Mouse (Mus musculus): ENCODE measurements around the gene Emp3. TPM values are rescaled to one million over a fixed set of nuclear protein-coding genes. Genes with fewer than 3 reads are reported as not detected.
A peak's percentile ranks its signal among the peaks of the same experiment; 100 is the strongest.

Gene Emp3
- polyA plus RNA-seq, 1 experiment from 2014 or later, result 58.4 TPM

DNA sequence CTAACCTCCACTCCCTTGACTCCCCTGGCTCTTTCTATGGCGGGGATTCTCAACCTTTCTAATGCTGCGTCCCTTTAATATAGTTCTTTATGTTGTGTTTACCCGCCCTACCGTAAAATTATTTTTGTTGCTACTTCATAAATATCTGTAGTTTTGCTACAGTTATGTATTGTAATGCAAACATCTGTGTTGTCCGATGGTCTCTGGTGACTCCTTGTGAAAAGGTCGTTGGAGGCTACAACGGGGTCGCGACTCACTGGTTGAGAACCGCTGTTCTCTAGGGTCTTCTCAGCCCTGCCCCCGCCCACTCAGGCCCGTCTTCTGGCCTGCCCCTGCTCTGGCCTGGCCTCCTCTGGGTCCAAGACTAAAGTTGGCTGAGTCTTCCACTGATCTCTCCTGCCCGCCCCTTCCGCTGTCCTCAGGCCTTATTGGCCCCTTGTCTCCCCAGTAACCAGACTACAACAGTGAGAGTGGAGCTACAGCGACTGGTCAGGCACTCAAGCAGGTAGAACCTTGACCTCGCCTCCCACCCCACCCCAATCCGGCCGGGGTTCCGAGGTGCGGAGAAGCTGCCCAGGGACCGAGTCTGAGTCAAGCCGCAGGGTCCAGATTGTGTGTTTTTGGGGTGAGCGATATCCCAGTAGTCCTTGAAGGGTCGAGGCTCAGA, 2.7 kb upstream of the Emp3 start, which contains the start of gene Ccdc114:
Gene Ccdc114 (plus strand): TSS at position 311 of the 667 bp plus-strand sequence.
- peaks cover 4% of the 10 kb centered on the region; the same call in 1 of the 2 replicates for H3K36me3 ChIP-seq
- 6% methylated on average over 24 of the region's 24 CpGs for WGBS
- H3K4me2 ChIP-seq, result peak within 1 kb of the TSS; percentile 57
- peaks cover 39% of the 10 kb centered on the region for H3K4me1 ChIP-seq (replicated peaks)
- peaks cover 4% of the 10 kb centered on the region; the same call in 1 of the 2 replicates for H3K9me3 ChIP-seq
- H3K27ac ChIP-seq, result peak within 1 kb of the TSS; percentile 87
- H3K27me3 ChIP-seq, result peaks cover 12% of the 10 kb centered on the region
- peak within 1 kb of the TSS; percentile 44; the same call in 1 of the 2 replicates for H3K9ac ChIP-seq (replicated peaks)
- H3K4me3 ChIP-seq (replicated peaks), result peak within 1 kb of the TSS; percentile 40
- ATAC-seq (ENCODE audit: insufficient number of reproducible peaks, insufficient read depth, low FRiP score, low TSS enrichment, low read depth), result peak; percentile 28; the same call in 1 of the 2 replicates

DNA sequence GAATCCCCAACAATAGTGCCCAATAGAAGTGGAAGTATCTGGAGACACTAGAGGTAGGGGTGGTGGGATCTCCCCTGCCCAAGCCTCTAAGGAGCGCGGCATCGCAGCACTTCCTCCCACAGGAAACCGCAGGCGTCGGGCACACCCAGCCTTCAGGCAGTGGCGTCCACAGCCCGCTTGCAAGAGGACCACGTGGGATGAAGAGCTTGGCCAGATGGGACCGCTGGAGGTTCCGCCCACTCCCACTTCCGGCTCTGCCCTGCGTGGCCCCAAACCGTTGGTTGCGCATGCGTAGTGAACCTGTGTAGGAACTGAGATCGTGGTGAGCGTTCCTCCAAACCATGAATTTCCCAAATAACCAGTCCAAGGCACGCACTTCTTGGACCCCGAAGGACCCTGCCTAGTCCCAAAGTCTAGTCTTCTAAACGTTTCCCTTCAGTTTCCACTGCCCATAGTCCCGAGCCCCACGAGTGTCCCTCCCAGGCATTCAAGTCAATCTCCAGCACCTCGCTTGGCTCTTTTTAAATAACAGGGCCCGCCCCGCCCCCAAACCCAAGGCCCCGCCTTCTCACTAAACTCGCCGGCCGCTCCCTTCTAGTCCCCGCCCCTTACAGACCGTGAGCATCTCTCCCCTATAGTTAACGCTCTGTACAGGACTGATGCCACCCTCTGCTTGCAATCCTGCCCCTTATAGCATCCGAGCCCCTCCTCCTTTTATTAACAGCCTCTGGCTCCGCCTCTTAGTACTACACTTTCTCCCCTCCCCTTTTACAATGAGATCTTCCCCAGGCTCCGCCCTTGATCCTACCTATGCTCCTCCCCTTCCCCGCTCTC, 1.9 kb upstream of the Emp3 start:
- peaks cover 4% of the 10 kb centered on the region; the same call in 1 of the 2 replicates for H3K36me3 ChIP-seq
- peak overlapping the region; percentile 40 for H3K4me3 ChIP-seq (replicated peaks)
- H3K9me3 ChIP-seq, result peaks cover 4% of the 10 kb centered on the region; the same call in 1 of the 2 replicates
- peak overlapping the region; percentile 44; the same call in 1 of the 2 replicates for H3K9ac ChIP-seq (replicated peaks)
- H3K27ac ChIP-seq, result peak overlapping the region; percentile 87
- peak; percentile 79 for ATAC-seq (ENCODE audit: insufficient number of reproducible peaks, insufficient read depth, low FRiP score, low TSS enrichment, low read depth)
- WGBS, result under 1% methylated on average over 37 of the region's 37 CpGs
- H3K27me3 ChIP-seq, result peaks cover 7% of the 10 kb centered on the region
- peak overlapping the region; percentile 57 for H3K4me2 ChIP-seq
- peaks cover 38% of the 10 kb centered on the region for H3K4me1 ChIP-seq (replicated peaks)

DNA sequence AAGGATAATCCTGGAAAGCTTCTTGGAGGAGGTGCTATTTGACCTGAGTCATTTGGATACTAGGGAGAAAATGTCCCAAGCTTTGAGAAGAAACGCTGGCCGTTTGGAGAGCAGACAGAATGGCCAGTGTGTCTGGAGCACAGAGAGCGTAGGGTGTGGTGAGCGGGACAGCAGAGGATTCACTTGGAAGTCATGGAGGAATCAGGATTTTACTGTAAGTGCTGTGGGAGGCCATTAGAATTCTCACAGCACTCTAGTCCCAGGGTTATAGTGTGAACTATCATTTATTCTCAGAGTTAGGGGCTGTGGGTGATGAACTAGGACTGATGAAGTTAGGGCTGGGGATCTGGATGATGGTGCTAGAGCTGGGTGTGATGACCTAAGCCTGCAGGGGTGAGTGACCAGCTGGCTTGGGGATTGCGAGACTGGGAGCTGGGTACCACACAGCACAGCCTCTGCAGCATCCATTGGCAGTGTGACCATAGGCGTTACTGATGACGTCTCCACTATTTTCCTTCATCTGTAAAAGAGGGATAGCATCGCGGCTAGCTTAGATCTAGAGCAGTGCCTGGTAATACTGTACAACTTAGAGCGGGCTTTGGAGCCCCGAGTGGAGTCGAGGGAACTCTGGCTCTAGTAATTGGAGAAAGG, 871 bp upstream of the Emp3 start:
- WGBS, result 85% methylated on average over 12 of the region's 12 CpGs
- H3K27ac ChIP-seq, result peak overlapping the region; percentile 87
- H3K4me3 ChIP-seq (replicated peaks), result no peak overlapping the region
- no peak overlapping the region for H3K9ac ChIP-seq (replicated peaks)
- H3K27me3 ChIP-seq, result no peaks in the 10 kb centered on the region
- H3K36me3 ChIP-seq, result peaks cover 4% of the 10 kb centered on the region; the same call in 1 of the 2 replicates
- ATAC-seq (ENCODE audit: insufficient number of reproducible peaks, insufficient read depth, low FRiP score, low TSS enrichment, low read depth), result no peak
- peaks cover 4% of the 10 kb centered on the region; the same call in 1 of the 2 replicates for H3K9me3 ChIP-seq
- H3K4me2 ChIP-seq, result peak overlapping the region; percentile 57
- H3K4me1 ChIP-seq (replicated peaks), result peaks cover 49% of the 10 kb centered on the region

DNA sequence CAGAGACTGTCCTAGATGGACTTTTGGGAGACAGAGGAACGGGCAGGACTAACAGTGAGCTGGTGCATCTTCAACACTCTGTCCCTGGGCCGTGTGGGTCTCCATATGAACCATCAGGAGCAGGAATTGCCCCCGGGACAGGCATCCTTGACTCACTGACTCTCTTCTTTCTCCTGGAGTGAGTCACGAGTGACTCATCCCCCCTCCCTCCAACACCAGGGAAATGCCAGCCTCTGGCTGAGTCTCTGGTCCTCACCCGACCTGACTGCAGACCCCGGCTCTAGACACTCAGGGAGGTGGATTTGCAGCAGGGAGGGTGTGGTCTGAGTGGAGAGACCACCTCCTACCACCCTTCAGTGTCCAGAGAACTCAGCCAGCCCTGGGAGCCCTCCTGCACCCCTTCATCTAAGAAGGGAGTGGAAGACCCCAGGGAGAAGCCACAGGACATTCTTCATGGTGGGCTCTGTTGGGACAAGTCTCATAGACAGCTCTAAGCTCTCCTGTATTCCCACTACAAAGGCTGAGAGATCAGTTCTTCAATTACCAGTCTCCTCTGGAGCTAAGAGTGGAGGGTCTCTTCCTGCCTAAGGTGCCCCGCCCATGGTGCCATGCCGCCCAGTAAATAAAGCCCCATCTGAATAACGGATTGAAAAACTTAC, 492 bp downstream of the Emp3 start:
- Histone ChIP-seq H3K4me2 (peak overlapping the region; percentile 56), H3K9ac (replicated peaks) (peak overlapping the region; percentile 48), H3K36me3 (peaks cover 4% of the 10 kb centered on the region; the same call in 1 of the 2 replicates), H3K27ac (peak overlapping the region; percentile 76), H3K9me3 (peaks cover 4% of the 10 kb centered on the region; the same call in 1 of the 2 replicates), H3K4me3 (replicated peaks) (peak overlapping the region; percentile 37), H3K27me3 (no peaks in the 10 kb centered on the region), H3K4me1 (replicated peaks) (peaks cover 60% of the 10 kb centered on the region)
- no peak for ATAC-seq (ENCODE audit: insufficient number of reproducible peaks, insufficient read depth, low FRiP score, low TSS enrichment, low read depth)
- WGBS, result 35% methylated on average over 9 of the region's 9 CpGs

DNA sequence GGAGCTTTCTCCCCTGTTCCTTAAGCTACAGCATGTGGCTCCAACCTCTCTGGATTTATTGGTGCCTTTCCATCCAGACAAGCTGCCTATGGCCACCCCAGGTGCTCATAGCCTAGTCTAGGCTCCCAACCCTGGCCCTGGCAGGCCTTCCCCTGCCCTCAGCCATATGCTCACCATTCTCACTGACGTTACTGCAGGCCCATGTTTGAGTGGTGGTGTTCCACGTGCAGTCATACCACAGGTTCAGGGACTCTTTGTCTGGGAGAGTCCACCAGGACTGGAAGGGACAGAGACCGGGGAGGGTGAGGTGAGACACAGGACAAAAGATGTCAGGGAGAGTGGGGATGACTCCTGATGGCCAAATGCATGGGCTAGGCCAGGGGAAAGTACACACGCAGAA, 1.4 kb downstream of the Emp3 start:
- 79% methylated on average over 4 of the region's 4 CpGs for WGBS
- no peaks in the 10 kb centered on the region for H3K9me3 ChIP-seq
- H3K4me3 ChIP-seq (replicated peaks), result peak overlapping the region; percentile 37
- H3K9ac ChIP-seq (replicated peaks), result peak overlapping the region; percentile 48; the same call in 1 of the 2 replicates
- H3K4me1 ChIP-seq (replicated peaks), result peaks cover 66% of the 10 kb centered on the region
- ATAC-seq (ENCODE audit: insufficient number of reproducible peaks, insufficient read depth, low FRiP score, low TSS enrichment, low read depth), result no peak
- H3K36me3 ChIP-seq, result peaks cover 4% of the 10 kb centered on the region; the same call in 1 of the 2 replicates
- H3K27me3 ChIP-seq, result no peaks in the 10 kb centered on the region
- peak overlapping the region; percentile 56 for H3K4me2 ChIP-seq
- H3K27ac ChIP-seq, result no peak overlapping the region

GRCm38 (mm10) chr7:45919083-45919671, 2.0 kb downstream of the Emp3 start:
- Histone ChIP-seq H3K4me2 (peak overlapping the region; percentile 56; the same call in 1 of the 2 replicates), H3K4me3 (replicated peaks) (no peak overlapping the region), H3K27ac (no peak overlapping the region), H3K27me3 (no peaks in the 10 kb centered on the region), H3K4me1 (replicated peaks) (peaks cover 69% of the 10 kb centered on the region), H3K9ac (replicated peaks) (no peak overlapping the region), H3K36me3 (peaks cover 4% of the 10 kb centered on the region; the same call in 1 of the 2 replicates), H3K9me3 (no peaks in the 10 kb centered on the region)
- no peak for ATAC-seq (ENCODE audit: insufficient number of reproducible peaks, insufficient read depth, low FRiP score, low TSS enrichment, low read depth)
- 68% methylated on average over 14 of the region's 14 CpGs for WGBS

DNA sequence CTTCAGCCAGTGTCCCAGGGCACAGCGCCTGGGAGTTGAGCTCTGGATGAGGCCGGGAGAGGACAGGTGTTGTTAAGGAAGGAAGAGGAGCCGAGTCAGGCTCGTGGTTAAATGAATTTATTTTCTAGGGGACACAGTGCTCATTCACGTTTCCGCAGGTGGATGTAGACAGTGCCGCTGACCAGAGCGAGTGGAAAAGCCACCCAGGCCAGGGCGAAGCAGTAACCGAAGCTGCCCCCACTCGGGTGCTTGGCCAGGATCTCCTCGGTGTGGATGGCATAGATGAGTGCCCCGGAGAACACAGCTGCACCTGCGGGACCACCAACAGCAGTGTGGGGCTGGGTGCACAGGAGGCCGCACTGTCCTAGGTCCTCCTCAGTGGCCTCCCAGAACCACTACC, 3.3 kb downstream of the Emp3 start:
- peaks cover 66% of the 10 kb centered on the region for H3K4me1 ChIP-seq (replicated peaks)
- no peaks in the 10 kb centered on the region for H3K9me3 ChIP-seq
- peaks cover 12% of the 10 kb centered on the region; the same call in 1 of the 2 replicates for H3K36me3 ChIP-seq
- H3K9ac ChIP-seq (replicated peaks), result peak overlapping the region; percentile 40
- H3K4me2 ChIP-seq, result peak overlapping the region; percentile 63
- H3K27me3 ChIP-seq, result no peaks in the 10 kb centered on the region
- no peak for ATAC-seq (ENCODE audit: insufficient number of reproducible peaks, insufficient read depth, low FRiP score, low TSS enrichment, low read depth)
- 87% methylated on average over 15 of the region's 15 CpGs for WGBS
- no peak overlapping the region for H3K4me3 ChIP-seq (replicated peaks)
- H3K27ac ChIP-seq, result peak overlapping the region; percentile 92

DNA sequence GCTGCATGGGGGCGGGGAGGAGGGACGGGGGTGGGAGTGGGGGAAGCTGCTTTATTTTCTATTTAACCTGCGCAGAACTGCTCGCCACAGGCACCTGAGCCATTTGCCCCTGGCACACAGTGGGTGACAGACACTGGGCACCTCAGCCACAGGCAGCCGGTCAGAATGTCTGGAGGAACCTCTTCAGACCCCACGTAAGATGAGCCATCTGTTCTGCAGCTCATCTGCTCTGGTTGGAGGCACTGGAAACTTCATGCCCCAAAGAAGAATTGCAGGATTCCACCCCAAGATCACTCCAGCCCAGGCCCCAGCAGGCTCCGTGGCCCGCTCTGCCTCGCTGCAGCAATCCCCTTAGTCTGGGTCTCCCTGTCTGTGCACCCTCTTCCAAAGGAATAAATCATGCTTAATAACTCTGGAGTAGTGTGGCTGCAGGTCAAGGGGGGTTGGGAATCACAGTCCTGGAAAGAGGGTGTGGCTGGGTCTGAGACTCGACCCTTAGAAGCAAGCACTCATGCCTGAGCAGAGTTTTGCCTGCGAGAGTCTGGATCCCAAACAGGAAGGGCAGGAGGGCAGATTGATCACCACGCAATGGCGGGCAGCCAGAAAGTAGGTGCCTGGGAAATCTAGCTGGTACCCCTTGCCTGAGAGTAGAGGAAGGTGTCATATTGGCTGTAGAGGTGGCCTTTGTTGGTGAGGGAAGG, 4.0 kb downstream of the Emp3 start:
- Histone ChIP-seq H3K36me3 (peaks cover 14% of the 10 kb centered on the region; the same call in 1 of the 2 replicates), H3K9ac (replicated peaks) (peak overlapping the region; percentile 40), H3K9me3 (no peaks in the 10 kb centered on the region), H3K27me3 (no peaks in the 10 kb centered on the region), H3K4me1 (replicated peaks) (peaks cover 58% of the 10 kb centered on the region), H3K4me2 (peak overlapping the region; percentile 63), H3K27ac (peak overlapping the region; percentile 92), H3K4me3 (replicated peaks) (peak overlapping the region; percentile 34)
- WGBS, result 21% methylated on average over 13 of the region's 13 CpGs
- 0 out of 2 replicates have a peak, but pooled peaks have one; percentile 13 for ATAC-seq (ENCODE audit: insufficient number of reproducible peaks, insufficient read depth, low FRiP score, low TSS enrichment, low read depth)

GRCm38 (mm10) chr7:45916056-45917003, 4.9 kb downstream of the Emp3 start:
- ATAC-seq (ENCODE audit: insufficient number of reproducible peaks, insufficient read depth, low FRiP score, low TSS enrichment, low read depth), result peak; percentile 88
- H3K9me3 ChIP-seq, result no peaks in the 10 kb centered on the region
- peak overlapping the region; percentile 63 for H3K4me2 ChIP-seq
- peaks cover 52% of the 10 kb centered on the region for H3K4me1 ChIP-seq (replicated peaks)
- WGBS, result 33% methylated on average over 26 of the region's 26 CpGs
- no peaks in the 10 kb centered on the region for H3K27me3 ChIP-seq
- peaks cover 14% of the 10 kb centered on the region; the same call in 1 of the 2 replicates for H3K36me3 ChIP-seq
- peak overlapping the region; percentile 48; the same call in 1 of the 2 replicates for H3K9ac ChIP-seq (replicated peaks)
- peak overlapping the region; percentile 92 for H3K27ac ChIP-seq
- H3K4me3 ChIP-seq (replicated peaks), result peak overlapping the region; percentile 34

Data from limb, embryonic 12.5 days (tissue).